Mouse (Mus musculus): ENCODE measurements at regions not wholly inside any gene's neighbourhood (a gene's known extent, or its start where the extent isn't known, plus 50 kb on each side); places are given as distances from the start of the nearest gene placed in this dataset.

- TF ChIP-seq CTCF (IDR thresholded peaks at IDR 0.05; ENCODE audit: low read depth) (no peak), EP300 (IDR thresholded peaks at IDR 0.05; ENCODE audit: low read depth) (no peak)
These were observed 57.0 kb upstream of the Nmu start for GRCm38 (mm10) chr5:76420606-76421005.
